Mouse (Mus musculus) G1E-ER4 (cell line): ENCODE data around the gene Bcl11a. TPM values are rescaled to one million over a fixed set of nuclear protein-coding genes. Genes with fewer than 3 reads are reported as not detected.

ENCODE experiments used
- GATA1 ChIP-seq: IDR thresholded peaks from one replicate; pipeline ENCODE4 v1.8.0; 2012; ENCODE audit warnings: low read length, inconsistent platforms
- polyA plus RNA-seq: library from polyadenylated mRNA; stranded (reverse); fragments of >175 nt; gene quantifications from 2 replicates; pipeline ENCODE4 v1.2.3, GENCODE M21; 2012

Gene Bcl11a
- polyA plus RNA-seq, 1 experiment: 115 TPM

DNA sequence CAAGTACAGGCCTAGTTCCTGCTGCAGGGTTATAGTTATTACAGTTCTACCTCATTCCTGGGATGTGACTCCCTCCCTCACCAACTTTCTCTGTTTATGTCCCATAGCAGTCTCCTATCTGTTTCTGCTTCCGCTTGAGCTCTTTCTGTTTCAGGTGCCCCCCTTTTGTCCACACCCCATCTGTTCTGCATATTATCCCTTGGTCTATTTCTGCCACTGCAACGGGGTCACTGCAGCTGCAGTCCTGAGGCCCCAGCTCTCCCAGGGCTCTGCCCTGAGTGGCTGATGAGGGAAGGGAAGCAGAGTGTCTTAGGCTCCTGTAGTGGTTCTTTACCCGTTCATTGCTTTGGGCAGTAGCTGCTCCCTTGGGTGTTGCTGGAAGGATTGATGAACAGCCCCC lies 55.6 kb downstream of the Bcl11a start:
- TF ChIP-seq GATA1: no peak

DNA sequence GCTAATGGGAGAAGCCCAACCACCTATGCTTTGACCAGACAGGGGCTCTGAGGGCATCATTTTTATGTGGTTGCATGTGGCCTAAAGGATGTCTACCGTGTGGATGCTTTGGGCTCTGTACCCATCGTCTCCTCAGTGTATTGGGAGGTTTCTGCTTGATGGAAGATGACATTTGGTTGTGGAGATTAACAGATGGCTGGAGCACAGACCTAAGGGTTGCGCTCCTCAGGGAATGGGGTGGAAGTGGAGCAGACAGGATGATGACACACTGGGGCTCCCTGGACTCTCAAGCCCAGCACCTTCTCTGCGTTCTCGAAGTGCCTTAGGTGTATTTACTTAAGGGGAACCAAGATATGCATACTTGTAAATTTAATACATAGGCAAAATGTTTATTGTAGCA lies 56.1 kb downstream of the Bcl11a start:
- TF ChIP-seq GATA1: no peak

DNA sequence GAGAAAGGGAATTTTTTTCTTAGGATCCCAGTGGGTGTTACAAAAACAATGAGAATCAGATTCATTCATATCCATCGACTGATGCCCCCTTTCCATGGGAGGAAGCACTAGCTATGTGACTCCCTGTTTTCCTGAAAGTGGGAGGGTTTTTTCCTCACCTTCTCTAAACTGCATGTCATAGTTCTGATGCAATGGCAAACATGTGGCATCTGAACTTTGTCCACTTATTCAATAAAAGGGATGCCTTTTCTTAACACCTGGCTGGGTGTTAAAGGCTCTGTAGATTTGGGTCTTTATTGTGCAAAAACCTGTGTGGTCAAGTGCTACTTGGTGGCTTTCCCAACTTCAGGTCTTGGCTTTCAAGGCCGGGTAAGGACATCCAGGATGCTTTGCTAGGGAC lies 57.4 kb downstream of the Bcl11a start:
- no peak for TF ChIP-seq GATA1

DNA sequence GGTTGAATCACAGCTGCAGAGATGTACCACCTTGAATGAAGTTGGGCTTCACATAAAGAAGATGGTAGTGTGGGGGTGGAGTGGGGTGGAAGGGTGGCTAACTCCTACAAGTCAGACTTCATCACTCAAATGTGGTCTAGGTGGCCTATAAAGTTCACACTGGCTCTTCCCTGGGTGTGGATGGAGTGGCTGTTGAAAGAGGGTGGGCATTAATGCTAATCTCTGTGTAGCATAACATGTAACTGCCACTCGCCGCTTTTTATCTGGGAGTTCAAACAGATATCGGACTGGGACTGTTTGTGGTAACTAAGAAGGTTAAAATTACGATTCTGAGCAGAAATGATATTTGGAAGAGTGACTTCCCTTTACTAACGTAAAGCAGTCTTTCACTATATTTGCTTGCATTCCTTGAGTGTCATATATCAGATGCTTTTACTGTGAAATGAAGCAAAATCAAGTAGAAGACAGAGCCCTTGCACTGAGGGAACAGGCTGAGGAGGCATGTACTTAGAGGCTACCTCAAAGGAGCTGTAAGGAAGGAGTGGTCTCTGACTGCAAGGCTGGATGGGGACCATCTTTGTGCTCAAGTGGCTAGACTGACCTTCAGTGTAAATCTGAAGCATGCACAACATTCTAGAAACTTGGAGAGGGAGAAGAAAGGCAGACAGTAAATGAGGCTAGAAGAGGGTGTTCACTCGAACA lies 58.4 kb downstream of the Bcl11a start:
- peak; percentile 96 for TF ChIP-seq GATA1

DNA sequence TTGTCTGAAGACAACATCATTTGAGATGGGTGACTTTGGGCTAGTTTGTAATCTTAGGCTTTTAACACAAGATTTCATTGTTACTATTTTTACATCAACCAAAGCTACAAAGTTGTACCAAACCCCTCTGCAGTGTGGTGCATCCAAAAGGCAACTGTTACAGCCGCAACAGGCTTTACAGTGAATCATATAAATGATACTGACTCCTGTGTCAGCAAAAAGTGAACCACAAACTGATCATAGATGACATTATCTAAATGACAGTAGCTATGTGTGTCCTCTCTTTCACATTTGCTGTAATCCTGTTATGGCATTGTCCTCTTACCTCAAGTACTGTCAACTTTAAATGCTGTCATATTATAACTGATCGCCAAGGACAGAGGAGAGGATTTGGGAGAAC lies 60.0 kb downstream of the Bcl11a start:
- no peak for TF ChIP-seq GATA1

DNA sequence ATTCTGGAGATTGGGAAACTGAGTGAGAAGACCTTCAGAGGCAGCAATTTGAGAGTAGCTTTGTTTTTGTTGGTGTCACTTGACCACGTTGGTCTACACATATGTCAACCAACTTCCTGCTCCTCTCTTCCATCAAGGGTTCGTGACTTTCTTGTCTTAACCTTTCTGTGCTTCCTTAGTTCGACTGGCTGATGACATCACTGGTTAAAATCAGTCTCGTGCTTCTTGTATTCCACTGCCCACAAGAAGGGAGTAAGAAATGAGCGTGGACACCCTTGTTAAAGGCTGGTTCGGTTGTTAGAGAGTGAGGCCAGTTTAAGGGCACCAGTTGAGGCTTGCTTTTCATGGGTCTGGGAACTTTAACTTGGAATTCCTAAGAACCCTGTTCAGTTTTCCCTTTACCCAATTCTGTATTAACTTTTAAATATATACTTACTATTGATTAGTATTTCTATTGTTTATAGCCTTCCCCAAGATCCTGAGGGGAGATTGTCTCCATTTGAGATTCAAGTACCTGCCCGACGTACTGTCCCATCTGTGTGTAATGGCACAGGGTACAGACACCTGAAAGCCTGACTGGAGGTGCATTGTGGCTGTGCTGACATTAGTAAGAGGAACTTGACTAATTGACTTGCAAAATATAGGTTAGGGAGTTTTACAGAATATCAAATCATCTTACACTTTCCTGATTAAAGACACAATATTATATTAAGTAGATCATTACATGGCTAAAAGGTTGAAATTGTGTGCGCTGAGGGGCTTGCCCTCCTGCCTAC lies 60.9 kb downstream of the Bcl11a start:
- TF ChIP-seq GATA1: no peak

DNA sequence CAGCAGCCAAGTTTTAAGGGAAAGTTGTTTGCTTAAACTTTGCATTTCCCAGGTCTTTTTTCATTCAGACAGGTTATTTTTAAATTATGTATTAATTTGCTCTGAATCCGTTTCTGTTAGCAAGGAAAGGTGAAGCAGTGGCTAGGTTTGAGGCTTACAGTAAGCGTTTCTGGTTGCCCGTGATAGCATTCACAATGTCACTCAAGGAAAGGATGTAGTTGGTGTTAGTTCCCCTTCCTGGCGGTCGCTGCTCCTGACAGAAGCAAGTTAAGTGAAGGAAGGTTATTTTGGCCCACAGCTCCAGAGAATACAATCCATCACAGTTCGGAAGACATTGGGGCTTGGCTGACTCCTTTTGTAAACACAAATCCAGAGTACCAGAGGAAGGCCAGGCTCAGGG lies 61.6 kb downstream of the Bcl11a start:
- TF ChIP-seq GATA1: no peak

DNA sequence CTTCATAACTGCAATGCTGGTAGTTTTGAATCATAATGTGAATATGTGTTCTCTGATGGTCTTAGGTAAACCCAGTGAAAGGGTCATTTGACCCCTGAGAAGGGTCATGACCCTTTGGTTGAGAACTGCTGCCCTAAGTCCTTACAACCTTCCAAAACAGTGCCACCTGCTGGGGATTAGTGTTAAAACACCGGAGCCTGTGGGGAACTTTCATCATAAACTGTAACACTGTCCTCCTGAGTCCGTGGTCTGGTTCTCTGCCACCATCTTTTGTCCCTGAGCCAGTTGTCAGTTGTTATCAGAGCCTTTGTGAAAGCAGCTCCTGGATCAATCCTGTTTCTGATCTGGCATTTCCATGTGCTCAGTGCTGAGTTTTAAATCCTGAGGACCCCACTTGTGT lies 62.1 kb downstream of the Bcl11a start:
- TF ChIP-seq GATA1: no peak

DNA sequence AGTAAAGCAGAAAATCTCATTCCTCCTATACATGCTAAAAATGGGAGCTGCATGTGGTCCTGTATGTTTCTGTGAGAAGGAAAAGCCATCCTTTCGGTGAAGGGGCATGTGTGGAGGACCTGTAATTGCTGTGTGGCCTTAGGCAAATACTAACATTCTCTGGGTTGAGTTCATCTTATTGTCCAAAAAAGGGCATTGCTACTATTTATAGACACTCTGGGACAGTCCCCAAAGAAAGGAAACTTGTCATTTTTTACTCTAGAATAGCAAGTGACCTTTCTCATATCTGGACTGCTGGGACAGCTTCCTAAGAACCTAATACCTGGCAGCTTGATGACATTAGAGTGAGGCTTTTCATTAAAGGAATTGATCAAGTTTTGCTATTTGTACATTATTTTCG lies 63.1 kb downstream of the Bcl11a start:
- no peak for TF ChIP-seq GATA1

DNA sequence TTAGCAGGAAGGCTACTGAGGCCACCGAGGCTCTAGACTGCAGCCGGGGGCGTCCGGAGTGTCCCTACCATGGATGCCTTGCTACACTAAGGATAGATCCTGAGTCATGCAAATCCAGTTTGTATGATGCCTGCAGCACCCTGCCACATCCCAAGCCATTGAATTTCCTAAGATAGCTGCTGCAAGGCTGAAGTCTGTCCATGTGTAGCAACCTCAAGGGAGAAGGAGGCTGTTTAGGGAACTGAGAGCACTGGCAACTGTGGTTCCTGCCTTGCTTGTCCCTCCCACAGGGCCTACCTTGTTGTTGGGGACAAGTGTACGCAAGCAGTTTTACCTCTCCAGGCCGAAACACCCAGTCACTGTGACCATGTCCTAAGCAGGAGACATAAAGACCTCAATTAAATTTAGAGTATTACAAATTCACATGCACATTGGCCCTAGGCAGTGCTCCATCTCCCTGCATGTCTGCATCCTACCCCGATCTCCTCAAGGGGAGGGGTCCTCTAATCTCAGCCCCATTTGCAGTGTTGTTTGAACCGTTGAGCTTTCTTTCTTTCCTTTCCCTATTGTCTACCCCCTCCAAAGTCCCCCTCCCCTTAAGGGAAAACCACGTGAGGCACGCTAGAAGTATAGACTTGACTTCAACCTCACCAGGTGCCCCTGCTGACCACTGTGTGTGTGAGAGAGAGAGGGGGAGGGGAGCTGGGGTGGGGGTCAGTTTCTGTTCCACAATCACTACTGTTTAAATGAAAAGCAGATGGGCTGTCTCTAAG lies 63.8 kb downstream of the Bcl11a start:
- TF ChIP-seq GATA1: no peak

DNA sequence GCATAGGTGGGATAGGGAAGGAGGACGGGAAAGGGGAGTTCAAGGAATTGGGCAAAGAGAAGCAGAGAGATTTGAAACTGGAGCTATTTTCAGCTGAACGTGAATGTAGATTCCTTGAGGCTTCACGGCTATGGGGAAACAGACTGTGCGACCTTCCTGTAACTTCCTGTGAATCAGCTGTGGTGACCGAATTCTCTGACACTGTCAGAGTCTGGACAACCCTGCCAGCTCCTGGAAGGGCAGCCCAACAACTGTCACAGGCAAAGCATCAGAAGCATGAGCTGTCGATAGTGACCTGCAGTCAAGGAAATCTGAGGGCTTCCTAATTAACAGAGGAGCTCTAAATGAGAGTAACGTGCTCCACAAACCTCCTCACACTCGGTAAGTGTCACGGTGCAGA lies 64.5 kb downstream of the Bcl11a start:
- no peak for TF ChIP-seq GATA1

DNA sequence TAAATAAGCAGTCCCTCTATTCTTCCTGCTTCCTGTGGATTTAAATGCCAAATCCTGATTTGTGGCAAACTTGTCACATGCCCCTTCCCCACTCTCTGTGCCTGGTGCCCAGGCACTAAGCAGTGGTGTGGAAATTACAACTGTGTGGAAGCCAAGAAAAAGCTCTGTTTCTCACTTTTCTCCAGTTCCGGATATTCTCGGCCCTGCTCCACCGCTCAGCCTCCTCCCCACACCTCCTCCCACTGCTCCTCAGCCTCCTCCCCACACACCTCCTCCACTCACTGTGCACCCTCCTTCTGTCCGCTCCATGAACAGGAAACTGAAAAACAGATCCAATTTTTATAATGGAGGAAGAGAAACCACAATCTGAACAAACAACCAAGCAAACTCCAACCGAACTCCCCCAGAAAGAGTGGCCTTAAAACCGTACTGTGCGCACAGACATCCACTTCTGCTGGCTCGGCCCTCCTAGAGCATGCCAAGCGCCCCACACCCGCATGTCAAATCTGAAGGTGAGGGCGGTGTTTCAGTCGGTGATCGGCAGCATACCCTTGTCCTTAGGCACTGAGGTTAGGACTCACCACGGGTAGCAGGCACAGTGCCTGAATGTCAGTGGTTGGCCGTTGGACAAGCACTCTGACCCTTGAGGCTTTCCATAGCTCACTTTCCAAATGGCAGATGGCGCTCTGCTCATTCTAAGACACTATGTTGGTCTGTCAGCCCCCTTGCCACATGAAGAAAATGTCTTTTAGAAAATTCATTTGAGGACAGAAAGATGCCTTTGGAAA lies 66.5 kb downstream of the Bcl11a start:
- no peak for TF ChIP-seq GATA1

DNA sequence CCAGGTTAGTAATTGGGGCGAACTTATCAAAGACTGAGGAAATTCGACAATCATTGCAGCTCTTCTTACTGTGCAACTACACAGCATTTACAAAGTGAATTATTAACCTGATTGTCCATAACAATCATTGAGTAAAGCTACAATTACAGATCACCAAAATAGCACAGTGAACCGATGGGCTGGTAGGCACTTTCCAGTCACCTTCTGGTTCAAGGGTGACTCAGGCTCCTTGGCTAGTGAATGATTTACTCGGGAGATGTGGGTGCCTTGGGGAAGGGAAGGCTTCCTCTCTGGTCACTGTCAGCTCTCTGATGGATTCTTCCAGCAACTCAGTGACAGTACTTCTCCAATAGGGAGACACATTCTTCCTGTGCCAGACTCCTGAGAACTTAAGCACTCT lies 68.2 kb downstream of the Bcl11a start:
- TF ChIP-seq GATA1: no peak

DNA sequence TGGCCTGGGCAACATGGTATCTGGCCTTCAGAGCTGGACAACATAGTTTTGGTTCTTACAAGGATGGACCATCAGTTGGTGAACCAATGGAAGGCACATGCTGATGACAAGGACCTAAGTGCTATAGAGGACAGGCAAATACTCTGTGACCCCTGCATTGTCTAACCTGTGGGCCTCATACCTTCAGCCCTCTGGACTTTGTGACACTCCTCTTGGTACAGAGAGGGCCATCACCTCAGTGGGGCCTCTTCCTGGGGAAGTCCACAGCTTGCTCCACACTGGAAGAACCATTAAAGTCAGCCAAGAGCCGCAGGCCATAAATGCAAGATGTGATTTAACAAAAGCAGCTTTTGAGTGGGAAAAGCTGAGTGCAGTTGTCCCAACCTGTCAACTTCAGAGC lies 68.6 kb downstream of the Bcl11a start:
- no peak for TF ChIP-seq GATA1

DNA sequence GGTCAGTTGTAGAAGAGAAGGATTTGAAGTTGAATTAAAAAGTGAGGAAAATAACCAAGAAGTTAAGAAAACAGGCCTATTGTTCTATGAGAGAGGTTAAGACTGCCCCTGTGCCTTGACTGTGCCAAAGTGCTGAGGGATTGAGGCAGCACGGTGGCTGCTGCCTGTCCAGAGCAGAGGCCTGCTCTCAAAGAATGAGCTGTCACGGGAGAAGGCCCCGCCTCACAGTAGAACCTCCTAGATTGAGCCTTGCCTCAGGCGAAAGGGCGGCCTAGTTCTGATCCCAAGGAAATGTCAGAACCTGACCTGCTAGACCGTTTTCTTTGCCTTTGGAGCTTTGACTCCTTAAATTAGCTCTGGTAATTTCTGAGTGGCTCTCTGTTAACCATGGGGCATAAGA lies 69.8 kb downstream of the Bcl11a start:
- TF ChIP-seq GATA1: no peak

DNA sequence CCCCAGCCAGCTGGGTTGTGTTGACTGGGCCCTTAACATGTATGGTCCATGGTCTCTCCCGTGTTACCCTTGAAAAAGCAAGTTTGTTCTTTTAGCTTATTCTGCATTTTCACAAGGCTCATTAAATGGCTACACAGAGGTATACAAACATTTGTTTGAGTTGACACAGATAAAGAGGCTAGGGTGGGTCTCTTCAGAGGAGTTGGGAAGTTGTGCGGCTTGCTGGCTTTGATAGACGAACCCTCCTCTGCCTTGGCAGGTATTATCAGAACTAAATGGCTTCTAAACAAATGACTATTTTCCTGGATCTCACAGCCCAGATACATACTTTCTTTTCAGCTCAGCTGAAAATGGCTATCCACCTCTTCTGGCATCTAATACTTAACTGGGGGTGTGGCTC lies 70.7 kb downstream of the Bcl11a start:
- no peak for TF ChIP-seq GATA1
